Mouse (Mus musculus) cerebellum, postnatal 4 days (tissue): Measurements from ENCODE around the gene Fam160b1.

Experiments
- DNase-seq, 2 experiments: peaks; one replicate each; pipeline ENCODE4 v3.0.0; 2022; ENCODE audit warnings: low spot score in 2 of 2, mixed read lengths in 1 of 2

Fam160b1 gene

DNA sequence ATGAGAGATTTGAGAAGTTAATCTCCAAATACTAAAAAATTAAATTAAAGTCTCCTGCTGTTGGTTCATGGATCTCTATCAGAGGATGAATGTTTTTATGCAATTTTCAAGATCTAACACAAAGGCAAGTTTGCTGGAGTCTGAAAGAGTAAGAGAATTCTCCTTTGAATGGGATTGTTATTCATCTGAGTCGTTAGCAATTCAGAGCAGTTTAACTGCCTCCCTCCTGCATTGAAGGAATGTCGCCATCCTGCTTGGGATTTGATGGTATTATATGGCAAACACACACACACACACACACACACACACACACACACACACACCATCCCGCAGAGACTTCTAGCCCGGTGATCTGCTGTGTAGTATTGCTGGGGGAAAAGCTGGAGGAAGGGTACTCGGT, 6.1 kb downstream of the Fam160b1 start:
- no peak for DNase-seq

DNA sequence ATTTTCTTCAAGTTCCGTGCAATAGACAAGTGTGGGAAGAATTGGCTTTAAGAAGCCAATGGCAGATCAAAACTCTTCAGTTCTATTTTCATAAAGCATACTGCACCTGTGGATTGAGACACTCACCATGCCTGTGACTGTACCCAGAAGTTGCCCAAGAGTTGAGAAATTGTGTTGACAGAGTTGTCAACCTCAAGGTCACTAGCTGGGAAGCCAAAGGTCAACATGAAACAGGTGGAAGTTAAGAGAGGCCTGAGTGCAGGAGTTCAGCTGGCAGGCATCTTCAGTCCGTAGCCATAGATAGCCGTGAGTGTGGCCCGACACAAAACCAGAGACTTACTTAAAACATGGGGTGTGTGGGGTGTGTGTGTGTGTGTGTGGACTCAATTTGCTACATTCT, 6.7 kb downstream of the Fam160b1 start:
- no peak for DNase-seq

DNA sequence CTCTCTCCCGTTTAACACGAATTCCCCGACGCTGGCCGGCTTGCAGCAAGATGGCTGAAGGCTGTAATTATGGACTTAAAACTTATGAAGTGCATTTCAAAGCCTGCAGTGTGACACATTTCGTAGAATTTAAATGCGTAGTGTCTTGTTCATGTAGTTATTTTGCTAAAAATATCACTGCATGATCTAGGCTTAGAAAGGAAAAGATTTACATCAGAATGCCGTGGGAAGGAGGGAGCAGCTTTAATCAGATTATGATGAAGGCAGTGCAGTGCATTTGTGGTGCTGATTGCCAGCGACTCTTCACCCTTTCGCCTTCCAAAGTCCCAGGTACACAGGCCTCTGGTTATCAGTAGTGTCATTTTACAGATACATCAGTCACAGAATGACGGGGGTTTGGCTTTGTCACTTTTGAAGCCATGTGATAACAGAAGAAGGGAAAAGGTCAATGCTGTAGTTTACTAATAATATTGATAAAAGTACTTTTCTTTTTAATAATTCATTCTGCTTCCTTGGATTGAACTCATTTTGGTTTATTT, 7.4 kb downstream of the Fam160b1 start:
- no peak for DNase-seq

DNA sequence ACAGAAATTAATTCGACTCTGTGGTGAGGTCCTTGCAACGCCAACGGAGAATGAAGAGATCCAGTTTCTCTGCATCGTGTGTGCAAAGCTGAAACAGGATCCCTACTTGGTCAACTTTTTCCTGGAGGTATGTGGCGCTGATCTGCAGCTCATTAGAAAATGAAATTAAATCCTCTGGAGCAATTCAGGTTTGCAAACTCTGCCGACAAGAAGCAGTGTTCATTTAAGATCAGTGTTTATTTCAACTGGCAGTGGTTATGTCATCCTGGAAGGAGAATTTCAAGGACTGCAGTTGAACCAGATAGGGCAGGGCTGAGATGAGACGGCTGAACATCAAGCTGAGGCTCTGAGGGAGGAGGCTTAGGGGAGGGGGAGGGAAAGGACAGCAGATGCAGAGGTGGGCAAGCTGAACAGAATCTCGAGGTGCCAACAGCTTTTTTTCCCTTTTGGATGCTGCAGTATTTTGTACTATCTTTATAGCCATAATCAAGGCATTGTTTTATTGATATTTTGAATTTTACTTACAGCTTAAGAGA, 12.9 kb downstream of the Fam160b1 start:
- no peak for DNase-seq

DNA sequence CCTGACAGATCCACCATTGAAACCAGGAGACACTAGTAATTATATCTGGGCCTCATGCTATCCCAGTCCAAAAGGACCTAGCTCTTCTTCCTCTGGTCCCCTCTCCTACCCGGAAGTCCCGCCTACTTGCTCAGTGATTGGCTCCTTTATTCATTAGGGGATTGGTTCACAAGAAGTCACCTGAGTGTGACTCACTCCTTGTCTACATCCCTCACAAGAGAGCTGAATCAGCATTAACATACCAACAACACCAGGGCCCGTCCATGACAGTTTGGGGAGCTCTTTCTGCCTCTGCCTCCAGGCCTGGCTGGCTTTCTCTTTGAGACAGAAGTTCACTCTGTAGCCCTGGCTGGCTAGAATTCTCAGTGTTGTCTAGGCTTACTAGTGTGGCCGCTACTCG, 14.7 kb downstream of the Fam160b1 start:
- no peak for DNase-seq

DNA sequence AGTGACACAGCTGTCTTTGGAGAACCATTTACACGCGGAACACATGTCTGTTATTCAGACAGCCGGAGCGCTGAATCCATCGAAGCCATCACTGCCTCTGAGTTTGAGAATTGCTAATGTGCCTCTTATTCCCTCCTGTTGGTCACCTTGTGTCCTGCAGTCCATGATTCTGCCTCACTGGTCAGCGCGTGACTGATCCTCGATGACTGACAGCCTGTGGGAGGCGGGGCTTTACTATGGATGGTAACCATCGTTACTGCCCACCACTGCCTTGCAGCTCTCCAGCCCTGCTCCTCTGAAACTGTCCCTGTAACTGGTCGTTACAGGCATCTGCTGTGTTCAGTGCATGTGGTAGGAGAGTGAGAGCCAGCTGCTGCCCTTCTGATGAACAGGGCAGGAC, 15.3 kb downstream of the Fam160b1 start:
- DNase-seq, result no peak

DNA sequence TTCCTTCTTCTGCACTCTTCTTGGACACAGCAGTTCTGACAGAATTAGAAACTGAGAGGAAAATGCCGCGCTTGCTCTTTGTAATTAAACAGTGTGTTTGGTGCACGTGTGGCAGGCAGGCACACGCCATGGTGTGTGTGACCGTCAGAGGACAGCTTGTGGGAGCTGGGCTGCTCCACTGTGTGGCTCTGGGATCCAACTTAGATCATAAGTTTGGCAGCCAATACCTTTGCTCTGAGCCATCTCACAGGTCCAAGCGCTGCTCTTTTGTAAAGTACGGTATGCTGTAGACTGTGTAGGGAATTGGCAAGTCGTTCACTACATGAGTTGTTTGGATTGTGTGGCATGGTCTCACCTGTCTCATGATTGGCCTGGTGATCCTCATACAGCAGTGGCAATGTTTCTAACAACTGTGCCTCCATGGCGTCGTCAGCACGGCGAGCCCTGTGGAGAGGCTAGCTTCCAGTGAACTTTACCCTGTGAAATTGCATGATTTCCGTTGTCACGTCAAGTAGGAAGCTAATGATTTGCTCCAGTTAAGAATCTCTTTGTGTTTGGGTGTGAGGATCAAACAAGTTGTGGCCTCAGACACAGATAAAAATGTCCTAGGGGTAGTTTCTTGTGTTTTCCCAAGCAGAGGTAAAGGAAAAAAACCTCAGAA, 16.7 kb downstream of the Fam160b1 start:
- DNase-seq, result no peak

DNA sequence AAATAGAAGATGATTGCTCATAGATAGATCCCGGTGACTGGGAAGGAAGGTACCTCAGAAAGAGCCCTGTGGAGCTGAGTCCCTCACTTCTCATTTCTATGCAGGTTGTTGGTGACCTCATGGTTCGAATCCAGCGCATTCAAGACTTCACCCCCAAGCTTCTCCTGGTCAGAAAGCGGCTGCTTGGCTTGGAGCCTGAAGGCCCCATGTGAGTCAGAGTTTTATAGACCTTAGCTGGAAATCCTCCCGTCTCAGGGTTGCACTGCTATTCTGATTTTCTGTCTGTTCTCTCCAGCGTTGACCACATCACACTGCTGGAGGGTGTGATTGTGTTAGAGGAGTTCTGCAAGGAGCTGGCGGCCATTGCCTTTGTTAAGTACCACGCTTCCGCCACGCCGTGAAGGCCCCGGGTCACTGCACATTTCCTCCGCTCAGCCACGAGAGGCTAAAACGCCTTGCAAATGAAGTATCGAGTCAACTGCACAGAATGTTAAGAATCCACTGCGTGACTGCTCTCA, 25.8 kb downstream of the Fam160b1 start:
- DNase-seq, result no peak

DNA sequence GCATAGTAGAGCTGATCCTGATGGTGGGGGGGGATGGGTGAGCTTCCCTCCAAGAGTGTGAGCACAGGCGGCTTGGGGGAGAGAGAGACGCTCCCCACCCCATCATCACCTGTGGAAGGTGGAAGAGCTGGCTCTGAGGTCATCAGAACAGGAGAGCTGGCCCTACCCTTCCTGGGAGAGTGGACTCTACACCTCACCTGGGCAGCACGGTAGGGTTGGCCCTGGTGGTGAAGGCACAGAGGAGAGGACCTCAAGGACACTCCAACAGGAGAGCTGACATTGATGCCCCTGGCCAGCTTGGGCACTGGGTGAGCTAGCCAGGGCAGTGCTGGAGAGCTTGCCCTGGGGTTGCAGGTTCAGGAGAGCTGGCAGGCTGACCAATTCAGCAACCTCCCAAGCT, 31.1 kb downstream of the Fam160b1 start:
- no peak for DNase-seq

DNA sequence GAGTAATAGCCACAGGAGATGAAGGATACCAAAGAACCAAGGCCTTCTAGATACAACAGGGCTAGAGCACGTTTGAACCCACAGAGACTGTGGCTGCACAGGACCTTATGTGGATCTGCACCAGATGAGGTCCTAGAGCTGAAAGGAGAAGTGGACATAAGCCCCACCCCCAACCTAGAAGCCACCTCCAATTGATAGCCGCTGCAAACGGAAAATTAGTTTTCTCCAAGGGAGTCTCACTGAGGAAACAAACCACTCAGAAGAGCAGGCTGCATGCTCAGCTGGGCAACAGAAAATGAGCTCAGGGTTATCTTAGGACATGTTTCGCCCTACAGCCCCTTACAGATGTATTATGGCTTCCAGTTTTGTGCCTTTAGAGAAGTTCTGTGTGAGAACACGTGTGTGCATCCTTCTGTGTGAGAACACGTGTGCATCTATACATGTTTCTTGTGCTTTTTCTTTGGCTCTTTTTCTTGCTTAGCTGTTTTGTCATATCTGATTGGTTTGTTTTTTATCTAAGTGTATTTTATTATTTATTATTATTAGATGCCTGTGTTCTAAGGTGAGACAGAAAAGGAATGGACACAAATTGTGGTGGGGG, 33.0 kb downstream of the Fam160b1 start:
- no peak for DNase-seq

DNA sequence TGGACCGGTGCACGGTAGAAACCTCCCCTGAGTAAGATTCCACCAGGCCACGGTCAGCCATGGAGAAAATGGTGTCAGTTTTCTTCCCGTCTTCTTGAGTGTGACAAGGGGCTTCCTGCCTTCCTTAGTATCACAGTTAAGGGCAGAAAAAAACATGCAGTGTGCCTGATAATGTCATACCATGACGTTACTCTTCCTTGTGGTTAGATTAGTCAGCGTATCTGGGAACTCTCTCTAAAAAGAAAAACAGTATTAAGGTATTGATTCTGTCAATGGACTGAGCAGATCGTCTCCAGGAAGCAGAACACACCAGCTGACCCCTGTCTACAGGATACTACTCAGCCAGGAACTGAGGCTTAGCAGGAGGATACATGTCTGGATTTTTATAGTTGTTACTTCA, 36.1 kb downstream of the Fam160b1 start:
- DNase-seq, result no peak

DNA sequence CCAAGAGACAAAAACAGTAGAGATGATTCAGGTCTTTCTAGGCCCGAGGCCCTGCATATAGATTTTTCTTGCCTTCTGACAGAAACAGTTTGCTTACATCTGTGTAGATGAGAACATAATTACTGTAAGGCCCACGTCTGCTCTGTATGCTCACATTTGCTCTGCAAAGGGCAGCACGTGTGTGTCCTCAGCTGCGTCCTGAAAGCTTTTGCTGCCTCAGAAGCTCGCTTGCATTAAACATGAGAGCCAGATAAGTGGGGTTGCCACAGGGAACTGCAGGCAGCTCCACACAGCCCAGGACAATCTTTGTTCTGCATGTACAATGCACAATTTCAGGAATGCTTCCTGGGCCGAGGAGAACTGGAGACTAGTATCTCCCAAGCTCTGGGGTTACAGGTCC, 41.9 kb downstream of the Fam160b1 start:
- no peak for DNase-seq

DNA sequence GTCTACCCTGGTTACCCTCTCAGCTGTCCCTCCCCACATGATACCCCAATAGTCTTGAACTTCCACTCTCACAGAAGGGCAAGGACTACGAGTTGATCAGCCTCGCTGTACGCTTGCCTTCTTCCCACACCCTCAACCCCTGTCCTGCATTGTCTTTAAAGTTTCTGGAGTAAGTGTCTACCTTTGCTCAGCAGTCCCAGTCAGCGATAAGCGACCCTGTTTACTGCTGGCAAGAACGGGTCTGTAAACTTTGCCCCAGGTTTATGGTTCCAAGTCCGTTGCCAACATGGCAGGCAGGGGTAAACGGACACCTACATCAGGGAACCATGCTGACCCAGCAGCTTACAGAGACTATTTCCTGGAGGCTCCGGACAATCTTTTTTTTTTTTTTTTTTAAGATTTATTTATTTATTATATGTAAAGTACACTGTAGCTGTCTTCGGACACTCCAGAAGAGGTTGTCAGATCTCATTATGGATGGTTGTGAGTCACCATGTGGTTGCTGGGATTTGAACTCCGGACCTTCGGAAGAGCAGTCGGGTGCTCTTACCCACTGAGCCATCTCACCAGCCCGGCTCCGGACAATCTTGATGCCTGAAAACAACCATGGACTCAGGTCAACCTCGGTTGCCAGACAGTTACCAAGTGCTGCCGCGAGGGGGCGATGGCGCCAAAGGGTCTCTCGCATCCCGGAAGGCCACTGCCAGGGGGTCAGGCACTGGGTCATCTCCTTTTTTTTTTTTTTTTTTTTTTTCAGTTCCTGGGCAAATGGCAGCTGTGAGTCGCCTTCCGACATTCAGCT, 43.4 kb downstream of the Fam160b1 start:
- peak; percentile 80 to 86 for DNase-seq

DNA sequence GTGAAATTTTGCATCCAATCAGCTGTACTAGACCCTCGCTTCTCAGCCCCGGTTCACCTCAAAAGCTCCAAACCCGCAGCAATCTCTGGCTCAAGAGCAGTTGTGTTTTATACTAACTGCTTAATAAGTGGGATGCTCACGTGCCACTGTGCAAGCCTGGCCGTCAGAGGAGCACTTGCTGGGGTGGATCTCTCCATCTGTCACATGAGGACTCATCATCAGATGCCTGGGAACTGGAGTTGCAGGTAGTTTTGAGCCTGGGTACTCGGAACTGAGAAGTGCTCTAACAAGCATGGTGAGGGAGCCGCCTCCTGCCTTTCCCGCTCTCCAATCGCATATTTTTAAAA, 44.0 kb downstream of the Fam160b1 start:
- no peak for DNase-seq

DNA sequence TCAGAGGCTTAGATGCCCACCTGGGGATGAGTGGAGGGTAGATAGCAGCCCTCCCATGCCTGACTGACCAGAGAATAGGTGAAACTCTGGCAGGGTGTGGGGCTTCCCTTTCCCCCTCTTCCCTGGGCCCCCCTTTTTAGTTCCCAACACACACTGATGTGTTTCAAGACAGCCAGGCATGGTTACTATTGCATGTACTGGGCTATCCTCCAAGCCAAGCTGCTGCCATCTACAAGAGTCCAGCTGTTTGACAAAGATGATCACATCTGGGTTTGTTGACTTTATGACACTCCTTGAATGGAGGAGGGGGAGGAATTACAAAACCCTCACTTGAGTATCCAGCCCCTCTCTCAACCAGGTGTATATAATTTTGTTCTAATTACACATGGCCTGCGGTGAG, 47.5 kb downstream of the Fam160b1 start:
- DNase-seq, result no peak

DNA sequence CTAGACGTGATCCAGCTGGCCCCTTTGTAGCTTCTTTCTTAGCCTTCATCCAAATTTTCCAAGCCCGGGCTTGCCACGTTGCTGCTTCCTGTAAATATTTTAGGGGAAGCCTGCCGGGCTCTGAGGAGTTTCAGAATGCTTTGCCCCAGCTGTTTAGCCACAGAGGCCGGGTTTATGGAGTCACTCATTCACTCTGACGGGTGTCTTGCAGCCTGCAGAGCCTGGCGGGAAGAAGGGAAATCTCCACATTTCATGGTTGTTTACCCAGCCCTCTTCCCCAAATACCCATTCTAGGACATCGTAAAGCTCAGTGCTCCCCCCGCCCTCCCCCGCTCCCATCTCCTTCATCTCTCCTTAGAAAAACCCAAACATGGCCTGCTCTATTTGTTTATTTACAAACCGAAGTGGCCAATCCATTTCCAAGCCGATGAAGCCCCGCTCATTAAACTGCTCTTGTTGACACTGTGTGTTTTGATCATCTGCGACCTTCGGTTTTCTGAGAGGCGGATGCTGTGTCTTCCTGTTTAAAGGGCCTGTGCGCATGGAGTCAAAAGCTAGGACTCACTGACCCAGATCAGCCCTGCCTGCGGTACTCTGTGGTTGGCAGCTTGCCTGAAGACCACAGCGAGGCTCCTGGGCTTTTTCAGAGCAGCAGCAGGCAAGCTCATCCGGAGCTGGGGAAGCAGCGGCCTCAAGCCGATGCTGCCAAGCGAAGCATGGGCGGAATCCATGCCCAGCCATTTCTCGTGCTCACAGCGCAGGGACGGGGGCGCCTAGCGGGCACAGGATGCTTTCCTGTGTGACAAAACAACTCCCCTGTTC, 51.1 kb downstream of the Fam160b1 start:
- peak; percentile 39 to 81 for DNase-seq

DNA sequence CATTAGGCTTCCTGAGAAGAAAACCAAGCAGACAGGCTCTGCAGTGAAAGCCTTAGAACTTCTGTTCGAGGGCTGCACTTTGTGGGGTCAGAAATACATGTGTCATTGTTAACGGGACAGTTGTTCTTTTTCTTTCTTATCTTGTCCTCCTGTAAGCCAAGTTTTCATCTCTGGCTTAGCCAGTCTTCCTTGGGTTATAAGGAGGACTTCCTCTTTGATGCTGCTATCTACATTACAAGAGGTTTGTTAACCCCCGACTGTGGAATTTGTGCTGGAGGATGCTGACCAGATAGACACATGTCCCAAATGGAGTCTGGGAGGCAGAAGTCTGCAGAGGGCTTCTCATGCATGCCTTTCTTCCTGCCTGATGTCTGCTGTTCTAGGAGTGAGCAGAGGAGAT, 52.7 kb downstream of the Fam160b1 start:
- DNase-seq, result no peak

DNA sequence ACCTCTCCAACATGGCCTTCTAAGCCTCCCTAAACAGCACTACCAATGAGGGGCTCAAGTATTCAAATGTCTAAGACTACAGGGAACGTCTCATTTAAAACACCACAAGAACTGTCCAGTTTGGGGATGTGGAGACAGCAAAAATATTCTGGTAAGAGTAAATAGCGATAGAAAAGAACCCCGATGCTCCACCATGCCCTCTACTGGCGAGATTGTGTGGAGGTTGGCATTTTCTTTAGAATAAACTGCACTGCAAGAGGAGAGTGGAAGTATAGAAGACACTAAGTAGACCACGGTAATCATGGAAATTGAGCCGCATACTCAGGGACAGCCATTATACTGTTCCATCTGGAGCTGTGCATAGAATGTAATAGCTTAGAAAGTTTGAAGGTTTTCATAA, 53.4 kb downstream of the Fam160b1 start:
- DNase-seq, result no peak

DNA sequence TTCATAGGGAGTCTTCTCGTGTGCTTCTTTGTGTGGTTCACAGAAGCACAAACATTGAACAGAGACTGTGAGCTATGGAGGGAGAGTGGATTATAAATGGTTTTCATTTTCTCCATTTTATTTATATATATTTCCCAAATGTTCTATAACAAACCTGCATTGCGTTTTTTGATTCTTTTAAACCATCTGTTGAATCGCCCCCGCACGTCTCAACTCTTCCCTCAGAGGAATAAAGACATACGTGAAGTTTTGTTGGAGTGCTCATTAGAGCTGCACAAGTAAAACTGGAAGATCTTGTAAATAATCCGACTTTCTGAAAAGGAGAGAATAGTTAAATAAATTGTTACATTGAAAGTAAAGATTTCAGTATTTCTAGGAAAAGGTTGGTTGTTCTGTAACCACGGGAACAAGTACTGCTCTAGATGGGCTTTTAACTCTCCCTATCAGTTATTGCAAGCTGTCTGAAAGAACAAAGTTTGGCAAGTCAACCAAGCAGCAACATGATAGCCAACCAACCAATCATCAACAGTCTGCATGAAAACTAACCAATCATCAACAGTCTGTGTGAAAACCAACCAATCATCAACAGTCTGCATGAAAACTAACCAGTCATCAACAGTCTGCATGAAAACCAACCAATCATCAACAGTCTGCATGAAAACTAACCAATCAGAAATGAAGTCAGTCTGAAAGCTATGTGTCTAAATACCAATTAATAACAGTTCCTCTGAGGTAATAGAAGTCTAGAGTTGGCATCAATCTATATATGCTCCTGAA, 54.7 kb downstream of the Fam160b1 start:
- no peak for DNase-seq

DNA sequence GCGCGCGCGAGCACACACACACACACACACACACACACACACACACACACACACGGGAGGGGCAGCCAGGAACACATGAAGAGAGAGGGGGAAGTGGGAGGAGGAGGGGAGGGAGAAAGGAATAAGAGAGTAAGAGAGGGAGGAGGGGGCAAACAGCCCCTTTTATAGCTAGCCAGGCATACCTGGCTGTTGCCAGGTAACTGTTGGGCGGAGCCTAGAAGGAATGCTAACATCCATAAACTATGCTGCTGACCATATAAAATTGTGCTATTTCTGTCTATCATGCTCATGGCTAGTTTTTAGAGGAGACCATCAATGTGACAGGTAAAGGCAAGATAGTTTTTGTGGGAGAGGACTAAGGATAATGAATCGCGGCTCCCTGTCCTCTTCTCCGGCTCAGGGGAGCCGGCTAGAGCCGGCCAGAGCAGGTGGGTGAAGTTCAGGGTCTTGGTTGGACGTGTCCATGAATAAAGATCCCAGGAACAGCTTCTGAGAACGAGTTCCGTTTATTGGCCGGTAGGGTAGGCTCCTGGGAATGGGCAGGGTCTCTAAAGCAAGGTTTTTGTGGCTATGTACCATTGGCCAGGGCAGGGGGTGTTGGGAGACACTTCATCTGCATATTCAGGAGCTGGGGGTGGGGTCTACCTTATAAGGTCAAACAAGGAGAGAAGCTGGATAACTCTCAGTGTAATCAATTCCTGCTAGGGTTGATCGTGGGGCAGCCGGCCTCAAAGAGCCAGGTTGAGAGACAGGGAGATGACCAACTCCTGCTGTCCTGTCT, 57.5 kb downstream of the Fam160b1 start:
- DNase-seq, result no peak
